Mouse (Mus musculus) stomach, postnatal 0 days (tissue): ENCODE data around the gene Ptpn14. TPM values are rescaled to one million over a fixed set of nuclear protein-coding genes. Genes with fewer than 3 reads are reported as not detected.
A peak's percentile ranks its signal among the peaks of the same experiment; 100 is the strongest.

Experiments
- ATAC-seq: fragments of 200-750 bp; cut with Nextera tagmentation; 2 replicates; pipeline ENCODE4 v1.8.0; 2017; ENCODE audit not compliant: low FRiP score, low TSS enrichment
- DNase-seq: peaks from one replicate; pipeline ENCODE4 v3.0.0-alpha.2; 2016; ENCODE audit warnings: low spot score
- H3K27ac ChIP-seq: fragments of 300-500 bp; sonication (generic); replicated peaks from 2 replicates; pipeline ENCODE4 v1.5.1; 2014; ENCODE audit warnings: mild to moderate bottlenecking, control low read depth
- H3K27me3 ChIP-seq: fragments of 300-500 bp; sonication (generic); 2 replicates; pipeline ENCODE4 v1.6.1; 2014; ENCODE audit warnings: low read length; ENCODE audit not compliant: control insufficient read depth, insufficient read depth
- H3K36me3 ChIP-seq: fragments of 300-500 bp; sonication (generic); 2 replicates; pipeline ENCODE4 v1.6.1; 2014; ENCODE audit warnings: low read length, mixed read lengths; ENCODE audit not compliant: control insufficient read depth, insufficient read depth
- H3K4me1 ChIP-seq: fragments of 300-500 bp; sonication (generic); replicated peaks from 2 replicates; pipeline ENCODE4 v1.6.1; 2014; ENCODE audit warnings: antibody characterized with exemption; ENCODE audit not compliant: control insufficient read depth, insufficient read depth
- H3K4me2 ChIP-seq: fragments of 300-500 bp; sonication (generic); replicated peaks from 2 replicates; pipeline ENCODE4 v1.6.1; 2014; ENCODE audit warnings: low read depth, mild to moderate bottlenecking, control low read depth, moderate library complexity
- H3K4me3 ChIP-seq: fragments of 300-500 bp; sonication (generic); 2 replicates; pipeline ENCODE4 v1.5.1; 2014; ENCODE audit warnings: low read depth, low read length, control low read depth
- H3K9ac ChIP-seq: fragments of 300-500 bp; sonication (generic); 2 replicates; pipeline ENCODE4 v1.6.1; 2014; ENCODE audit warnings: mild to moderate bottlenecking, low read length, control low read depth, mixed read lengths
- H3K9me3 ChIP-seq: fragments of 300-500 bp; sonication (generic); 2 replicates; pipeline ENCODE4 v1.6.1; 2016; ENCODE audit warnings: low read length; ENCODE audit not compliant: control insufficient read depth
- CTCF ChIP-seq: IDR thresholded peaks from 2 replicates; pipeline ENCODE4 v1.5.1; 2016; ENCODE audit warnings: antibody characterized with exemption, low read depth, mild to moderate bottlenecking, moderate library complexity
- EP300 ChIP-seq: optimal IDR thresholded peaks from 2 replicates; pipeline ENCODE3; 2016; ENCODE audit warnings: antibody characterized with exemption
- WGBS: fragments of 180-500 bp; shearing (Covaris S2); extraction: QIAGEN DNeasy Blood & Tissue Kit; methylation state at CpG from one replicate; pipeline ENCODE4 v1.1.7; 2014; 5-methylcytosine and 5-hydroxymethylcytosine counted together
- polyA plus RNA-seq: library from polyadenylated mRNA; unstranded; fragments of >200 nt; fragmentation: Nextera tagmentation; extraction: Ambion mirVana; gene quantifications from 2 replicates; pipeline ENCODE4 v1.2.1, GENCODE M21; 2015

The Ptpn14 gene
- polyA plus RNA-seq, 1 experiment from 2014 or later: 4.5 TPM

DNA sequence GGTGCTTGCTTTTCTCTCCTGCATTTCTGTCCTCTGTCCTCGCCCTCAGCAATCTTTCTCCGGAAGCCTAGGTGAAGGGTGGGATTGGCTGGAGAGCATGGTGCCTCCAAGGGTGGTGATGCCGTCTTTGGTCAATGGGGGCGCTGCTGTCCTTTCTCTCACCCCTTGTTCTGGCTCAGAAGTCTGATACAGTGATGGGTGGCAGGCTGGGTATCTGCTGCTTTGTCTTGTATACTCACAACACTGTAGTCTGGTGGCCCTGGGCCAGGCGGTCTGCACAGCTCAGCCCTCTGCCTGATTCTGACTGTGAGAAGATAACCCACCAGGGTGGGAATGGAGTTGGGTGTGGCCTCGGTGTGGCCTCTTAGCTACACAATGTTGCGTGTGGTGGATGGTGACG lies 142.5 kb downstream of the Ptpn14 start:
- ATAC-seq (no peak), DNase-seq (no peak)
- Histone ChIP-seq H3K36me3 (0 out of 2 replicates have a peak, but pooled peaks cover 4% of the 10 kb centered on the region), H3K4me3 (no peak overlapping the region), H3K4me1 (peaks cover 9% of the 10 kb centered on the region), H3K4me2 (no peak overlapping the region), H3K9ac (no peak overlapping the region), H3K27ac (no peak overlapping the region), H3K9me3 (no peaks in the 10 kb centered on the region), H3K27me3 (no peaks in the 10 kb centered on the region)
- TF ChIP-seq EP300 (no peak), CTCF (peak; percentile 51; the same call in 1 of the 2 replicates)
- WGBS: 83% methylated on average over 8 of the region's 8 CpGs

DNA sequence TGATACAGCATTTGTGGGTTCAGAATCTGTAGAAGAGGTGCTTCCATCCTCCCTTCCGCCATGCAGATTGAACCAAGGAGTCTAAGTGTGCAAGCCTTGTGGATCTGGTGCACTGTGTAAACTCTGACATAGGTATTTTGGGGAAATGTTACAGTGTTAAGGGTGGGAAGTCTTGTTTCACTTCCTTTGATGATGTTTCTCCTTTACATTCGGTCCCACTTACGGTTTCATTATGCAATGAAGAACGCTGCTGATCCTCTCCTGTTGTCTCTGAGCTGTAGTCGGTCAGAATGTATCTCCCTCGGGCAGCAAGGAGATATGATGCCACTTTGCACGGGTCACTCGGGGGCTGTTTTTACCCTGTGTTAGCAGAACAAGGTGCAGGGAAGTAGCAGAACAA lies 143.6 kb downstream of the Ptpn14 start:
- Histone ChIP-seq H3K4me1 (peaks cover 9% of the 10 kb centered on the region), H3K9ac (no peak overlapping the region), H3K27me3 (no peaks in the 10 kb centered on the region), H3K4me3 (no peak overlapping the region), H3K9me3 (no peaks in the 10 kb centered on the region), H3K4me2 (no peak overlapping the region), H3K27ac (no peak overlapping the region), H3K36me3 (no peaks in the 10 kb centered on the region)
- WGBS: 91% methylated on average over 8 of the region's 8 CpGs
- TF ChIP-seq EP300 (no peak), CTCF (no peak)
- ATAC-seq (no peak), DNase-seq (no peak)

GRCm38 (mm10) chr1:189872050-189872449 lies 144.0 kb downstream of the Ptpn14 start:
- no peak overlapping the region for H3K27ac ChIP-seq
- 65% methylated on average over 4 of the region's 4 CpGs for WGBS
- no peak overlapping the region for H3K4me3 ChIP-seq
- no peak overlapping the region for H3K9ac ChIP-seq
- H3K4me2 ChIP-seq: no peak overlapping the region
- peaks cover 7% of the 10 kb centered on the region for H3K4me1 ChIP-seq
- H3K27me3 ChIP-seq: no peaks in the 10 kb centered on the region
- H3K9me3 ChIP-seq: no peaks in the 10 kb centered on the region
- no peak for ATAC-seq
- no peak for DNase-seq
- H3K36me3 ChIP-seq: no peaks in the 10 kb centered on the region
- no peak for TF ChIP-seq EP300
- TF ChIP-seq CTCF: no peak

DNA sequence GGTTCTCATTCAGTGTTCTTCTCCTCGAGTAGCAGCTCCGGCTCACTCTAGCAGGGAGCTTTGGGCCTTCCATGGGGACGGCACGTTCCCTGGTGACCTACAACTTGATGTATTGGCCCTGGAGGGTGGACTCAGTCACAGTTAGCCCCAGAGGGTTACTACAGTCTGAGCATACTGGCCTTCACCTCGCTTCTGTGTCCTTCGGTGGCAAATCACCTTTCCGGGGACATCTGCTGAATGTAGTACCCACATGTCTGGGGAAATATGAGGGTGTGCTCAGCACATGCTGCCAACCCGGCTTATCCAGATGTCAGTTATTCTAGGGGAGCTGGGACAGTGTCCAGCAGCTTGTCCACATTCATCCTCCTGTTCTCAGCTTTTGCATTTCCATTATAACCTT lies 145.5 kb downstream of the Ptpn14 start:
- no peaks in the 10 kb centered on the region for H3K27me3 ChIP-seq
- no peak for ATAC-seq
- H3K4me3 ChIP-seq: no peak overlapping the region
- TF ChIP-seq EP300: no peak
- TF ChIP-seq CTCF: no peak
- no peak overlapping the region for H3K9ac ChIP-seq
- no peak for DNase-seq
- no peaks in the 10 kb centered on the region for H3K36me3 ChIP-seq
- 0 out of 2 replicates have a peak overlapping the region, but pooled peaks have one; percentile 18 for H3K27ac ChIP-seq
- no peak overlapping the region for H3K4me2 ChIP-seq
- H3K4me1 ChIP-seq: no peaks in the 10 kb centered on the region
- H3K9me3 ChIP-seq: no peaks in the 10 kb centered on the region
- WGBS: 74% methylated on average over 8 of the region's 8 CpGs

DNA sequence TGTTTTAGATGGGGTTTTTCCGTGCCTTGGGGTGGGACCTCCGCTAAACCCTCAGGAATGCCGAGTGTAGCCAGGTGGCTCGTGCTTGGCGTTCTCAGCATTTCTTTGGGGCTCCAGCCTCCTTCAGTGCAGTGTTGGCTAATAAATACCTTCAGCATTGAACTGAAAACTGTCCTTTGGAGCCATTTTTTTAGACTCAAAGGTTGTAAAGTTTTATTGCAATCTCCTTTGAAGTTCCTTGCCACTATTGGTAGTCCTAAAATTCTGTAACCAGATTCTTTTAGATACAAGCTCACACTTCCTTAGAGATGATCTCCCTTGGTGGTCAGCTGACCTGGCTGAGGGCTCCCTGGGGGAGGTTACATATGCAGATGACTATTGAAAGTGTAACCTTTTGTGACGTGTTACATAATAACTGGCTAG lies 147.4 kb downstream of the Ptpn14 start:
- DNase-seq (no peak), ATAC-seq (no peak)
- no peak for TF ChIP-seq CTCF
- no peak for TF ChIP-seq EP300
- 36% methylated on average over 6 of the region's 6 CpGs for WGBS
- H3K27ac ChIP-seq: no peak overlapping the region
- H3K4me1 ChIP-seq: 0 out of 2 replicates have a peak, but pooled peaks cover 4% of the 10 kb centered on the region
- no peak overlapping the region for H3K4me2 ChIP-seq
- H3K9me3 ChIP-seq: no peaks in the 10 kb centered on the region
- H3K27me3 ChIP-seq: no peaks in the 10 kb centered on the region
- no peaks in the 10 kb centered on the region for H3K36me3 ChIP-seq
- no peak overlapping the region for H3K9ac ChIP-seq
- H3K4me3 ChIP-seq: no peak overlapping the region

GRCm38 (mm10) chr1:189876162-189876561 lies 148.1 kb downstream of the Ptpn14 start:
- H3K4me1 ChIP-seq: 0 out of 2 replicates have a peak, but pooled peaks cover 4% of the 10 kb centered on the region
- H3K9ac ChIP-seq: no peak overlapping the region
- H3K36me3 ChIP-seq: no peaks in the 10 kb centered on the region; the same call in 1 of the 2 replicates
- H3K4me2 ChIP-seq: no peak overlapping the region
- 74% methylated on average over 8 of the region's 8 CpGs for WGBS
- H3K27me3 ChIP-seq: no peaks in the 10 kb centered on the region
- no peak overlapping the region for H3K4me3 ChIP-seq
- DNase-seq: no peak
- no peaks in the 10 kb centered on the region for H3K9me3 ChIP-seq
- ATAC-seq: no peak
- TF ChIP-seq EP300: no peak
- TF ChIP-seq CTCF: no peak
- H3K27ac ChIP-seq: no peak overlapping the region
